ENCODE assay signal across 8 mouse cellular contexts in the genomic region with DNA sequence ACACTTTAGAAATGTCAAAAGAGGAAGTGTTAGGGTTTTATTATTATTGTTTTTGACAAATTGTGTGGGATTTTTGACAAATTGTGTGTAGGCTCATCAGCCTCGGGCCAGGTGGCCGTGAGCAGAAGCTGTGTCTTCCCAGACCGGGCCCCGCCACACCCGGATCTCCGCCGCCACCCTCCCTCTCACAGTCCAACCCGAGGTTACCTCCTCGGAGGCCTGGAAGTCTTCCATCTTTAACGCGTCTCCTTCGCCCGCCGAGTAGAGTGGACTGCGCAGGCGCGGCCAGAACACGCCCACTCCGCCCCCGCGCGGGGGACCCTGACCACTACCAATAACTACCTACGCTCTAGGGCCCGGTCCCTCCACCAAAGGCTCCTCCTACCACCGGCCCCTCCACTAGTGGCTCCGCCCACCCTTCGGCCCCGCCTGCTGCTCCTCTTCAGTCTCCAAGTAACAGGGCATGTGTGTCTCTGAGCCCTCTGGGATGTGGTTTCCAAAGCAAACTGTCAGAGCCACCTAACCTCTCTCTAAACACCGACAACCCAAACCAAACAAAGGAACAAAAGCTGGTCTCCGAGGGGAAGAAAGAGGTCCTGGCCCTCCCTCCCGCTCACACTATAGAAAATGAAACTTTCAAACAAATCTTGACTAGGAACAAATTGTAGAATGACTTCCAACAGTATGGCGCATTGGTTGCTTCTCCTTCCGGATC. TPM values are rescaled to one million over a fixed set of nuclear protein-coding genes. Genes with fewer than 3 reads are reported as not detected.
DNase-seq lines count a peak whose midpoint lies in the region; ATAC-seq and TF ChIP-seq lines count a peak whose summit lies in the region.
"Not testable (repeated sequence)": the region's sequence is repeated elsewhere in the genome, so short reads cannot be mapped to it uniquely, and the experiment has no call there.

A gene (minus strand): TSS at position 334 of the 715 bp plus-strand sequence.

- 3% methylated on average over 28 of the region's 33 CpGs for WGBS in cerebellum, adult 2 months
- WGBS in liver, postnatal 0 days (ENCODE audit: insufficient replicate concordance) = 5% methylated on average over 19 of the region's 33 CpGs
- WGBS in neural tube, embryonic 11.5 days = 6% methylated on average over 17 of the region's 33 CpGs

- not testable (repeated sequence) for DNase-seq in ES-E14 (ENCODE audit: low read depth, low spot score)
- DNase-seq in cerebellum, adult 2 months = peak; percentile 76 to 79
- peak; percentile 72 for DNase-seq in heart, postnatal 4 days
- peak in 1 of 2 experiments; percentile 61 for DNase-seq in layer of hippocampus, adult 18-20 months (ENCODE audit: low spot score in 2 of 2)
- DNase-seq in liver, postnatal 0 days = peak; percentile 20
- peak; percentile 25 for DNase-seq in neural tube, embryonic 11.5 days (ENCODE audit: low spot score)

- peak within 1 kb of the TSS; percentile 75 for H3K9ac ChIP-seq in ES-E14 (ENCODE audit: insufficient read depth, low read depth, low read length, poor library complexity, severe bottlenecking)
- peak within 1 kb of the TSS; percentile 68 for H3K9ac ChIP-seq in liver, postnatal 0 days (replicated peaks)
- H3K9ac ChIP-seq in neural tube, embryonic 11.5 days (ENCODE audit: low read length) = peak within 1 kb of the TSS; percentile 55

- peak within 1 kb of the TSS; percentile 79 for H3K4me2 ChIP-seq in liver, postnatal 0 days (ENCODE audit: low read depth, low read length)
- H3K4me2 ChIP-seq in neural tube, embryonic 11.5 days (ENCODE audit: low read depth) = peak within 1 kb of the TSS; percentile 31

- peak within 1 kb of the TSS; percentile 71 to 94 for H3K4me3 ChIP-seq in ES-E14 (ENCODE audit: insufficient read depth in 1 of 2, low read depth in 1 of 2, low read length in 2 of 2, poor library complexity in 1 of 2, severe bottlenecking in 1 of 2)
- peak within 1 kb of the TSS; percentile 45 for H3K4me3 ChIP-seq in cerebellum, adult 2 months (replicated peaks; ENCODE audit: insufficient read depth, low read depth, low read length)
- H3K4me3 ChIP-seq in liver, postnatal 0 days (ENCODE audit: low read depth, low read length) = peak within 1 kb of the TSS; percentile 59
- H3K4me3 ChIP-seq in neural tube, embryonic 11.5 days (ENCODE audit: low read depth, low read length) = peak within 1 kb of the TSS; percentile 38
- H3K4me3 ChIP-seq in testis, adult 2 months (ENCODE audit: control insufficient read depth, low read depth, low read length) = peak within 1 kb of the TSS; percentile 92

- not testable (repeated sequence) for TF ChIP-seq CTCF in cerebellum, adult 2 months (IDR thresholded peaks at IDR 0.05; ENCODE audit: borderline replicate concordance, insufficient read depth, low read depth, low read length); liver, postnatal 0 days (IDR thresholded peaks at IDR 0.05; ENCODE audit: low read depth); testis, adult 2 months (IDR thresholded peaks at IDR 0.05; ENCODE audit: control insufficient read depth, insufficient read depth, insufficient replicate concordance, low read depth, low read length)

- not testable (repeated sequence) for H3K27ac ChIP-seq in ES-E14 (ENCODE audit: insufficient read depth, low read depth, low read length, poor library complexity, severe bottlenecking)
- H3K27ac ChIP-seq in cerebellum, adult 2 months (ENCODE audit: insufficient read depth, low read length) = peak within 1 kb of the TSS; percentile 80
- H3K27ac ChIP-seq in liver, postnatal 0 days (ENCODE audit: low read depth) = peak within 1 kb of the TSS; percentile 77
- peak within 1 kb of the TSS; percentile 53; the same call in 1 of the 2 replicates for H3K27ac ChIP-seq in neural tube, embryonic 11.5 days (ENCODE audit: low read depth, low read length)
- peak within 1 kb of the TSS; percentile 92 for H3K27ac ChIP-seq in testis, adult 2 months (ENCODE audit: control insufficient read depth, insufficient read depth, low read depth, low read length)

- not testable (repeated sequence) for TF ChIP-seq POLR2A in cerebellum, adult 2 months (IDR thresholded peaks at IDR 0.05; ENCODE audit: borderline replicate concordance, insufficient read depth, low read length)
- peak; percentile 31; the same call in 1 of the 2 replicates for TF ChIP-seq POLR2A in testis, adult 2 months (IDR thresholded peaks at IDR 0.05; ENCODE audit: control insufficient read depth, low read depth, low read length)

- peak; percentile 90 for ATAC-seq in frontal cortex, adult (ENCODE audit: low TSS enrichment)
- peak; percentile 92 for ATAC-seq in liver, postnatal 0 days
- peak; percentile 95 for ATAC-seq in neural tube, embryonic 11.5 days (ENCODE audit: insufficient read depth, low FRiP score, low TSS enrichment)

- not testable (repeated sequence) for H3K9me3 ChIP-seq in ES-E14 (ENCODE audit: control insufficient read depth, insufficient read depth, low read depth, low read length); liver, postnatal 0 days (ENCODE audit: low read length); neural tube, embryonic 11.5 days (ENCODE audit: control insufficient read depth, low read length)

- in situ Hi-C loops in ES-E14 (cut with MboI; ENCODE audit: low sequenced_read_pairs in 2 of 2, unreplicated experiment in 2 of 2) = not testable (repeated sequence)

- H3K27me3 ChIP-seq in cerebellum, adult 2 months (ENCODE audit: control insufficient read depth, insufficient read depth, low read length); liver, postnatal 0 days (ENCODE audit: insufficient read depth, low read length); neural tube, embryonic 11.5 days (ENCODE audit: control insufficient read depth, insufficient read depth, low read length); testis, adult 2 months (ENCODE audit: control insufficient read depth, insufficient read depth, low read length): not testable (repeated sequence)

- not testable (repeated sequence) for TF ChIP-seq EP300 in liver, postnatal 0 days (IDR thresholded peaks at IDR 0.05; ENCODE audit: low read depth)

- not testable (repeated sequence) for H3K36me3 ChIP-seq in ES-E14 (ENCODE audit: control insufficient read depth, insufficient read depth, low read length, poor library complexity, severe bottlenecking); liver, postnatal 0 days (replicated peaks; ENCODE audit: insufficient read depth, low read length); neural tube, embryonic 11.5 days (ENCODE audit: control insufficient read depth, insufficient read depth, low read length); testis, adult 2 months (ENCODE audit: control insufficient read depth, insufficient read depth, low read length)

- H3K4me1 ChIP-seq in ES-E14 (ENCODE audit: control insufficient read depth in 2 of 2, insufficient read depth in 2 of 2, low read length in 2 of 2, poor library complexity in 1 of 2); cerebellum, adult 2 months (ENCODE audit: control insufficient read depth, insufficient read depth, low read length); liver, postnatal 0 days (ENCODE audit: insufficient read depth); neural tube, embryonic 11.5 days (ENCODE audit: control insufficient read depth, insufficient read depth, low read length); testis, adult 2 months (ENCODE audit: control insufficient read depth, insufficient read depth, low read length): not testable (repeated sequence)

RNA-seq across cellular contexts. Expression of the gene that starts here (rescaled TPM):
- 164 and 165 TPM in 2 replicates for total RNA-seq in ES-E14 (2012; rRNA removed)
- 24.6 and 29.0 TPM in 2 replicates for polyA plus RNA-seq in cerebellum, adult 2 months (2012; rRNA removed)
- total RNA-seq in heart, postnatal 4 days (2021) = 100 to 1,000 TPM; 185 TPM
- 10 to 100 TPM; 16.2 to 20.1 TPM for total RNA-seq in layer of hippocampus, adult 18-20 months (2021)
- 52.8 and 54.5 TPM in 2 replicates for polyA plus RNA-seq in liver, postnatal 0 days (2015; fragmentation: Nextera tagmentation; extraction: Ambion mirVana)
- polyA plus RNA-seq in neural tube, embryonic 11.5 days (2014; fragmentation: Nextera tagmentation; extraction: Ambion mirVana) = 329 and 335 TPM in 2 replicates
- 780 and 809 TPM in 2 replicates for polyA plus RNA-seq in testis, adult 2 months (2012; rRNA removed)

Comparison
In these comparisons a context has a peak if more than half of its experiments do, and no peak if none do; other contexts are left out.
1. H3K4me3 ChIP-seq: peak in every context shown above with its lines; median percentile 92 in testis, adult 2 months; 82 in ES-E14; 59 in liver, postnatal 0 days; 45 in cerebellum, adult 2 months; 38 in neural tube, embryonic 11.5 days.